Mouse (Mus musculus) gastrocnemius, postnatal 14 days (tissue): ENCODE results near the gene M6pr. TPM values are rescaled to one million over a fixed set of nuclear protein-coding genes. Genes with fewer than 3 reads are reported as not detected.

Source experiments
- total RNA-seq, 2 experiments: library from RNA; stranded (reverse); gene quantifications; 2 replicates each; pipeline ENCODE4 v1.2.3; 2021

Gene M6pr
- total RNA-seq, 2 experiments from 2014 or later = 22.7 to 26.6 TPM

Other genes with a start within 250 kb of the M6pr start
- not detected for gene Klrg1, start 25.8 kb upstream of the M6pr start, total RNA-seq
- 10 to 100 TPM in 1 of 2 experiments, 1 to 10 TPM in 1; 8.0 to 10.7 TPM for gene Phc1, start 31.8 kb downstream of the M6pr start, total RNA-seq
- 1 to 10 TPM in 1 of 2 experiments, under 1 TPM in 1; 1.00 to 2.4 TPM for gene Rimklb, start 190.0 kb downstream of the M6pr start, total RNA-seq
- 100 to 1,000 TPM in 1 of 2 experiments, 10 to 100 TPM in 1; 92.6 to 115 TPM for gene Mfap5, start 197.1 kb downstream of the M6pr start, total RNA-seq
- not detected for gene Aicda, start 245.1 kb downstream of the M6pr start, total RNA-seq